Mouse (Mus musculus): ENCODE measurements around the gene Slc9a5. TPM values are rescaled to one million over a fixed set of nuclear protein-coding genes. Genes with fewer than 3 reads are reported as not detected.
A peak's percentile ranks its signal among the peaks of the same experiment; 100 is the strongest.

The Slc9a5 gene
- total and polyA plus RNA-seq, 3 experiments = 0.49 to 0.99 (median 0.68) TPM

DNA sequence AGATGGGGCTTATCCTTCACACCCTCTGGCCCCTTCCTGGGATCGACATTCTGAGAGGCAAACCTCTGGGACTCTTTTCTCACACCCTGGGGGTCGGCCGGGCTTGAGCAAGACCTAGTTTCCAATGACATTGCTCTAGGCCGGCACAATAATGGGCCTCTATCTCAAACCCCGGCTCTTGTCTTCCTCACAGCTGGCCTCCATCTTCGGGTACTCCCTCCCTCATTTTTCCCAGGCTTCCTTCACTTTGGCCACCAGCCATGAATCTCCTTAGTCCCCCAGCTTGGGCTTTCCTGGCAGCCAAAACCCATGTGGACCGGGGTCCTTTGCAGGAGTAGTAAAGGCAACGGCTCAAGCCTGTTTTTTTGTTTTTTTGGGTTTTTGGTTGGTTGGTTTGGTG, 7.2 kb upstream of the Slc9a5 start:
- Histone ChIP-seq H3K4me1 (ENCODE audit: insufficient read depth, low read depth, low read length) (peaks cover 91% of the 10 kb centered on the region), H3K27me3 (ENCODE audit: insufficient read depth, low read length) (peaks cover under 1% of the 10 kb centered on the region; the same call in 1 of the 2 replicates), H3K9me3 (replicated peaks) (no peaks in the 10 kb centered on the region), H3K4me3 (ENCODE audit: low read depth, low read length) (no peak overlapping the region), H3K36me3 (replicated peaks) (peaks cover 35% of the 10 kb centered on the region)
- no peak for DNase-seq (ENCODE audit: low spot score)
- no peak for TF ChIP-seq POLR2AphosphoS5 (IDR thresholded peaks at IDR 0.05; ENCODE audit: insufficient replicate concordance, low read depth, low read length)
- no peak for TF ChIP-seq GATA2 (IDR thresholded peaks at IDR 0.05; ENCODE audit: borderline replicate concordance, low read depth, low read length)
- TF ChIP-seq CTCF (IDR thresholded peaks at IDR 0.05; ENCODE audit: low read depth, low read length) = no peak
- TF ChIP-seq GATA1 (IDR thresholded peaks at IDR 0.05; ENCODE audit: borderline replicate concordance, low read length) = no peak
- no peak for TF ChIP-seq TAL1 (conservative IDR thresholded peaks at IDR 0.05; ENCODE audit: low read depth, low read length)
- ATAC-seq (ENCODE audit: extremely low read depth, insufficient number of reproducible peaks, low FRiP score, poor library complexity, severe bottlenecking) = no peak

DNA sequence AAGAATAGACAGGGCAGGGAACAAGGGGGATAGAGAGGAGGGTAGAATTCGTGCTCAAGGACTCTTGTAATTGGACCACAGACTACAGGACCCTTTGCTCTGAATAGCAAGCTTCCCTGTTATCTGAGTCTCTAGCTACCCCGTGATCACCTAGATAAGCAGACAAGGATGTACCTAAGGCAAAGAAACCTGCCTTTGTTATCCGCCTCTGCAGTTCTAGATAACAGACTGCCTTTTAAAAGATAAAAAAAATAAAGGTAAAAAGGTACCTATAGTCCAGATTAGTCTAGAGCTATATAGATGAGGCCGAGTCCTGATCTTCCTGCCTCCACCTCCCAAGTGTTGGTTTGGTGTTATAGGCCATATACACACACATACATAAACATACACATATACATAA, 5.9 kb upstream of the Slc9a5 start:
- ATAC-seq (ENCODE audit: extremely low read depth, insufficient number of reproducible peaks, low FRiP score, poor library complexity, severe bottlenecking) (no peak), DNase-seq (ENCODE audit: low spot score) (no peak)
- peaks cover 94% of the 10 kb centered on the region for H3K4me1 ChIP-seq (ENCODE audit: insufficient read depth, low read depth, low read length)
- peaks cover 21% of the 10 kb centered on the region for H3K36me3 ChIP-seq (replicated peaks)
- H3K9me3 ChIP-seq (replicated peaks) = no peaks in the 10 kb centered on the region
- H3K4me3 ChIP-seq (ENCODE audit: low read depth, low read length) = no peak overlapping the region
- TF ChIP-seq GATA1 (IDR thresholded peaks at IDR 0.05; ENCODE audit: borderline replicate concordance, low read length) = no peak
- no peak for TF ChIP-seq GATA2 (IDR thresholded peaks at IDR 0.05; ENCODE audit: borderline replicate concordance, low read depth, low read length)
- no peak for TF ChIP-seq CTCF (IDR thresholded peaks at IDR 0.05; ENCODE audit: low read depth, low read length)
- no peak for TF ChIP-seq TAL1 (conservative IDR thresholded peaks at IDR 0.05; ENCODE audit: low read depth, low read length)
- TF ChIP-seq POLR2AphosphoS5 (IDR thresholded peaks at IDR 0.05; ENCODE audit: insufficient replicate concordance, low read depth, low read length) = no peak
- peaks cover 8% of the 10 kb centered on the region; the same call in 1 of the 2 replicates for H3K27me3 ChIP-seq (ENCODE audit: insufficient read depth, low read length)

DNA sequence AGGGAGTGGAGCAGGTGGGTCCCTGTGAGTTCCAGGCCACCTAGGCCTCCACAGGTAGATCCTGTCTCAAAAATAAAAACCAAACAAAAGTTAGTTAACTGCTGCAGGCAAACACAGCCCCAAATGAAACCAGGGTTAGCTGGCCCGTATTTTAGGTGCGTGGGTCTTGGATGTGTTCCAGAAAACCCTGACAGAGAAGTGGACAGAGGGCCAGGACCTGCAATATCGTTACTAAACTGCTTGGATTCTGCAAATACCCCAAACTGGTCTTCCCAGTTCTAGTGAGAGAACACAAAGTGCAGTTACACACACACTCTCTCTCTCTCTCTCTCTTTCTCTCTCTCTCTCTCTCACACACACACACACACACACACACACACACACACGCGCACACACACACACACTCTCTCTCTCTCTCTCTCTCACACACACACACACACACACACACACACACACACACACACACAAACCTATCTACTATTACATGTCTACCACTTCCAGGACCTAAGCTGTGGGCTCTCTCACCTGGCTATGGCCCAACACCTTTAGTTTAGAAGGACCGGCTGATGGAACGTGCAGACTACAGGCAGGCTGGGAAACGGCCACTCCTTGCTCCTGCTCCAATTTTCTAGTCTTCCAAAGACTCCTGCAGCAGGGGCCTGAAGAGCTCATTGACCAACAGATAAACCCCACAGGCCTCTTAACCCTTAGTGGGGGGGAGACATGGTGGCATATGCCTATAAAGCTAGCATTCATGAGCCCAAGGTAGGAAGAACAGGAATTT, 4.7 kb upstream of the Slc9a5 start:
- ATAC-seq (ENCODE audit: extremely low read depth, insufficient number of reproducible peaks, low FRiP score, poor library complexity, severe bottlenecking) (no peak), DNase-seq (ENCODE audit: low spot score) (no peak)
- peaks cover 16% of the 10 kb centered on the region for H3K27me3 ChIP-seq (ENCODE audit: insufficient read depth, low read length)
- peaks cover 94% of the 10 kb centered on the region for H3K4me1 ChIP-seq (ENCODE audit: insufficient read depth, low read depth, low read length)
- no peaks in the 10 kb centered on the region for H3K9me3 ChIP-seq (replicated peaks)
- no peak for TF ChIP-seq POLR2AphosphoS5 (IDR thresholded peaks at IDR 0.05; ENCODE audit: insufficient replicate concordance, low read depth, low read length)
- peaks cover 13% of the 10 kb centered on the region for H3K36me3 ChIP-seq (replicated peaks)
- H3K4me3 ChIP-seq (ENCODE audit: low read depth, low read length) = no peak overlapping the region

DNA sequence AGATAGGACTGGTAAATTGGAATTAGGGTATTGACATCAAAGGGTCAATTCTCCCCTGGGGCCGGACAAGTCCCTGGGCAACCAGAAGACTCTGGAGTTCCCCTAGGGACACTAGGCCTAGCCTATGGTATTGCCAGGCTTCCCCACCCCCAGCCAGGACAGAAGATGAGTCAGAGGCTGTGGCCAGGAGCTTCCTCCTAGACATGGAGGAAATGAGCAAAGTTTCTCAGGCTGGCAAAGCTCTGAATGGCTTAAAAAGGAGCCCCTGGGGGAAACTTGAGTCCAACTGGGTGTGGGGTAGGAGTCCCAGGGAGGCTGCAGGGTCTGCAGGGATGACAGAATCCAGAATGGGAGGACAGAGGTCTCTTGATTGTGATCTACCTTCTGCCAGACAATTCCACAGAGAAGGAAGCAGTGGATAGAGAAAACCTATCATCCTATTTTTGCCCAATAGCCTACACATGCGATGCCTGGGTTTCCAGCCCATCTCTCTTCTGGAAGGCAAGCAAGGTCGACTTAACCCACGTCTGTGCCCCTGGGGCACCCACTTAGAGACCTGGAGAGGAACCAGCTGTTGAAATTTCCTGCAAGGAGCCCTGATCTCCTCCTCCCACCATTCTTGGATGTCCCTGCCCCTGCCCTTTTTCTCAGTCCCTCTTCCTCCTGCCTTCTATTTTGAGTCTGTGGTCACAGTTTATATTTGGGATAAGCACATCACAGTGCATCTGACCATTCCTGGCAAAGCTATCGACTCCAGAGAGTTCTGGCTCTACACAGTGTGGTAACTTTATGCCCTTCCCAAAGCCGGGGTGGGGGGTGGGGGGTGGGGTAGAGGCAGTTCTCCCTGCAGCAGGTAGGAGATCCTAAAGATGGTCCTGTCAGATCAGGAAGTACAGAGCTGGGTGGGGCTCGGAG, 3.3 kb upstream of the Slc9a5 start:
- TF ChIP-seq POLR2AphosphoS5 (IDR thresholded peaks at IDR 0.05; ENCODE audit: insufficient replicate concordance, low read depth, low read length) (no peak), CTCF (IDR thresholded peaks at IDR 0.05; ENCODE audit: low read depth, low read length) (no peak), TAL1 (conservative IDR thresholded peaks at IDR 0.05; ENCODE audit: low read depth, low read length) (no peak), GATA2 (IDR thresholded peaks at IDR 0.05; ENCODE audit: borderline replicate concordance, low read depth, low read length) (no peak), GATA1 (IDR thresholded peaks at IDR 0.05; ENCODE audit: borderline replicate concordance, low read length) (no peak)
- DNase-seq (ENCODE audit: low spot score) (no peak), ATAC-seq (ENCODE audit: extremely low read depth, insufficient number of reproducible peaks, low FRiP score, poor library complexity, severe bottlenecking) (no peak)
- H3K9me3 ChIP-seq (replicated peaks) = no peaks in the 10 kb centered on the region
- H3K4me1 ChIP-seq (ENCODE audit: insufficient read depth, low read depth, low read length) = peaks cover 89% of the 10 kb centered on the region
- H3K36me3 ChIP-seq (replicated peaks) = peaks cover 12% of the 10 kb centered on the region
- H3K4me3 ChIP-seq (ENCODE audit: low read depth, low read length) = no peak overlapping the region
- H3K27me3 ChIP-seq (ENCODE audit: insufficient read depth, low read length) = peaks cover 30% of the 10 kb centered on the region

DNA sequence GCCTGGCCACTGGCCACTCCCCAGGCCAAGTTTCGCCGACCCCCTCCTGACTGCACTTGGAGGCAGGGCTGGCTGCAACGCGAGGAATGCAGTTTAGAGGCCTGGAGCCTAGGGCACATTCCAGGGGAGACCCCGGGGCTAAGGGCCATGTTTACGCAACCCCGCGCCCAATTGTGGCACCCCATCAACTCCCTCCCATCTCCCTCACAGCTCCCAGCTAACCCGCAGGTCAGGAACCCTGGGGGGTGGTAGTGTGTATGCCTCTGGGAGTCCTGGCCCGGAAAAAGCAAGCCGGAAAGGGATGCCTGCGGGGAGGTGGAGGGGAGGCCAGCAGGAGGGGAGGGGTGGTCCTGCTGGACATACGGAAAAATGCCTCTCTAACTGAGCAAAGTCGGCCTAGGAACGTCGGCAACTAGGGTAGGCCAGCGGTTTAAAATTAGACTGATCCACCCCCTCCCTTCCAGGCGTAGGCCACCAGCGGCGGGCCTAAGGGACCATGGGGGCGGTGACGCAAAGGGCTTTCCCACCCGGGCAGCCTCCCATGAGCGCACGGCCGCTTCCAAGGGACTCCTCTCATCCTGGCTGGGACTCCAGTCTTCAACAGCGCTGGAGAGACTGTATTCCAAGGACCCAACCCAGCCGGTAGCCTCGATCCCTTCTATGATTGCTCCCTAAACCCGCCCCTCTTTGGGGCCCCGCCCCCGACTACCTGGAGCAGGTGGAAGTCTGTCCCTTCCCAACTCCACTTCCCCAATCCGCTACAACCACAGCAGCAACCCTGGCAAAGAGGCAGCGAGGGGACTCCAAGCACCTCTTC, 1.8 kb upstream of the Slc9a5 start:
- ATAC-seq (ENCODE audit: extremely low read depth, insufficient number of reproducible peaks, low FRiP score, poor library complexity, severe bottlenecking) = no peak
- Histone ChIP-seq H3K4me1 (ENCODE audit: insufficient read depth, low read depth, low read length) (peaks cover 75% of the 10 kb centered on the region), H3K9me3 (replicated peaks) (no peaks in the 10 kb centered on the region), H3K27me3 (ENCODE audit: insufficient read depth, low read length) (peaks cover 42% of the 10 kb centered on the region), H3K4me3 (ENCODE audit: low read depth, low read length) (peak overlapping the region; percentile 74), H3K36me3 (replicated peaks) (peaks cover 4% of the 10 kb centered on the region)
- DNase-seq (ENCODE audit: low spot score) = peak; percentile 35
- no peak for TF ChIP-seq POLR2AphosphoS5 (IDR thresholded peaks at IDR 0.05; ENCODE audit: insufficient replicate concordance, low read depth, low read length)
- no peak for TF ChIP-seq TAL1 (conservative IDR thresholded peaks at IDR 0.05; ENCODE audit: low read depth, low read length)
- TF ChIP-seq GATA2 (IDR thresholded peaks at IDR 0.05; ENCODE audit: borderline replicate concordance, low read depth, low read length) = no peak
- TF ChIP-seq GATA1 (IDR thresholded peaks at IDR 0.05; ENCODE audit: borderline replicate concordance, low read length) = no peak
- TF ChIP-seq CTCF (IDR thresholded peaks at IDR 0.05; ENCODE audit: low read depth, low read length) = no peak

Data from G1E (cell line).